Mouse (Mus musculus) c-Kit-positive CD71-positive TER-119-negative erythroid progenitor cells, embryonic 14.5 days (primary cell): ENCODE measurements at regions not wholly inside any gene's neighbourhood (a gene's known extent, or its start where the extent isn't known, plus 50 kb on each side); places are given as distances from the start of the nearest gene placed in this dataset.

ENCODE experiments used
- DNase-seq: peaks from one replicate; pipeline ENCODE4 v3.0.0-alpha.2; 2013; ENCODE audit warnings: low read depth

DNA sequence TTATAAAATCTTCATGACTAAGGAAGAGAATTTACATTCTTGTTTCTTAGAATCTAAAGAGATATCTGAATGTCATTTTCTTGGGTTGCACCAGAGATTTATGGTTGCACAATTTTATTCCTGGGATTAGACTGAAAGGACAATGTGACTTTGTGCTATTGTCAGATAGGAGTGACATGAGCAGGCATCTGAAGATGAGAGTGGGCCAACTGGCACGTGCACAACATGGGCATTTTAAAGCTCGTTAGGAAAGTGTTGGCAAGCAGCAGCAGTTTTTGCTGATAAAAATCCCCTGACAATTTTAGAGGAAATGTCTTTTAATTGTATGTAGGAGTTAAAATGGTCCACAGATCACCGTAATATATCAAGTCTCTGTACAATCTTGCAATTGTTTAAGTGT lies 178.9 kb upstream of the Tecrl start:
- DNase-seq, result no peak

DNA sequence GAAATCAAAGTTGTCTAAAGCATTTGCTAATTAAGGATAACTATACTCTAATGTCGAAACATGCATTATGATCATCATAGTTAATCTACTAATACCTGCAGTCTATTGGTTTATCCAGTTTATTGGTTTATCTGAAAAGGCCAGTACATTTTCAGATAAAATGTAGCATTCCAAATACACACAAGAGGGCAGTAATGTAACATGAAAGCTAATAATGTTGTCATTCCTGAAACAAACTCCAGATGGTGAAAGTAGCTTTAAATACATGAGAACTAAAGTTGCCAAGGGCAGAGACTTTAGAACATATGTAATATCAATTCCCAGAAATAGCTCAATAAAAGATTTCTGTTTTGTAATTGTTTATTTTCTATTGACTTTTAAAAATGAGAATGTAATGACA lies 163.7 kb upstream of the Tecrl start:
- DNase-seq, result no peak

DNA sequence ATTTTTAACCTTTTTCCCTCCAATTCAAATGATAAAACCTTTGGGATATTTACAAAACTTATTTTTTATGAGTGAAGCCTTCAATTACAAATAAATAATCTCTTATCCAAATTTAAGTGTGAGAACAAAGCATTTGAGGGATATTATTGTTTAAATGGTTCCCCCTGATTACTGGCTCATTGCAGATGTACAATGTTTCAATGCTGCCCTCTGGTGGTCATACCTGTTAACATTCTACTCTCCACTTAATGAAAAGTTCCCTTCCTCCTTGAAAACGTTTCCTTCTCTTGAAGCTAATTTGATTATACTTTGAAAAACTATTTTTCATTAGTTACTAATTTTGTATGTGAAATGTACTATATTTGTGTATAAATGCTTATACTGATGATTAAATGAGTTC lies 129.1 kb upstream of the Tecrl start:
- DNase-seq, result peak; percentile 5

DNA sequence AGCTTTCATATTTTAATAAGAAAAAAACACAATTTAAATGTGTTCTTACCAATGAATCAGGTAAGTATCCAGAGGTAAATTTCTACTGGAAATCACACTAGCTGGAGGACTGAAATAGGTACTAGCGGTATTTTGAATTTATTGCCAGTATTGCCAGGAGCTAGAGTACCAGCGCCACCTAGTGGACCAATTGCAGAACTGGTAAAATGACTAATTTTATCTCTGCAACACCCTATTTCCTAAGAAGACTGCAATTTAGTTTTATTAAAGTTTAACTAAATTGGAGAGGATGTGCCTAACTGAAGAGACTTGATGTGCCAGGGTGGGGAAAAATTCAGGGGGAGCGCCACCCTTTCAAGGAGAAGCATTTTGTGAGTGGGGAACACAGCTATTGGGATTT lies 85.3 kb upstream of the Tecrl start:
- DNase-seq, result peak; percentile 4

DNA sequence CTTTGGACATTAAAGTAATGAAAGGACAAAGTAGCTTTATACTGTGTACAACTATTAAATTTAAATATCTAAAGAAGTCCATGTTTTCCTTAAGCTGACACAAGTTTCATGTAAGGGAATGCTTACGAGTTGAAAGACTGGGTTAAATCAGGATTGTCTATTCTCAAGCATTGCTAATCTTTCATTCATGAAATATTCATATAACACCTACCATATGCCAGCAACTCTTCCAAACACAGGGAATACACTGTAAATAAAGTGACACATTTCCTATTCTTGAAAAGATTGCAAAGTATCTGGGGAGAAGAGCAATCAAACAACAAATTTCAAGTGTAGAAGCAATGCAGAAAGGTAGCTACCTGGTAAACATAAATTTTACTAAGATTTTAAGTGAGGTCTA lies 81.5 kb upstream of the Tecrl start:
- no peak for DNase-seq

DNA sequence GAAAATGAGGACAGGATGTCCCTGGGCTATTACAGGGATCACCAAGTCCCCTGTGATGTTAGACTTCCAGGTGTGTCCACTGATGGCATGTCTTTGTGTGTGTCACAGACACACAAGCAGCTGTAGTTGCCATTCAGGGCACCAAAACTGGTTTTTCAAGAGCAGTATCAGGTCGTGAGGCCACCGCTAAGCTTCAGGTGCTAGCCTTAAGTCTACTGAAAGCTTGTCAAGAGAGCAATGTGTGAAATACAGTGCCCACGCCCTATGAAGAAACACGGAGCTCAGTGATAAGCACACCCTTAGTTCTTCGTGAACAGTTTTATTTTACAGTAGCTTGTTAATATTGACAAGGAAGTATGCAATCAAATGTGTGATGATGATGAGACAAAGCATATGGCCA lies 66.7 kb upstream of the Tecrl start:
- DNase-seq, result no peak

DNA sequence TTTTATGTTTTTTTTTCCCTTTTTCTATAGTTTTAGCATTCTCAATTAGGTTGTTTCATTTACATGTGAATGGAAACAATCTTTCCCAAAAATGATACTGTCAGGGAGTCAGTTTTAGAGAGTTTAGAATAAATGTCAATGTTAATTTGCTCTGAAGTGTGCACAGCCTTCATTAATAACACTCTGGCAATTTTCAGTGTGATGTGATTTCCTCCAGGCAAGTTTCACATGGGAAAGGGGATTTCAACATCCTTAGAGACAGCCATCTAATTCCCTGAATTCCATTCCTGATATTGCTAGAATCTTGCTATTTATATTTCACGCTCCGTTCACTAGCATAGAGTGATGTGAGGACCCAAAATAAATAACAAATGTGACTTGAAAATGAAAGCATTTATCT lies 55.2 kb upstream of the Tecrl start:
- DNase-seq, result no peak

DNA sequence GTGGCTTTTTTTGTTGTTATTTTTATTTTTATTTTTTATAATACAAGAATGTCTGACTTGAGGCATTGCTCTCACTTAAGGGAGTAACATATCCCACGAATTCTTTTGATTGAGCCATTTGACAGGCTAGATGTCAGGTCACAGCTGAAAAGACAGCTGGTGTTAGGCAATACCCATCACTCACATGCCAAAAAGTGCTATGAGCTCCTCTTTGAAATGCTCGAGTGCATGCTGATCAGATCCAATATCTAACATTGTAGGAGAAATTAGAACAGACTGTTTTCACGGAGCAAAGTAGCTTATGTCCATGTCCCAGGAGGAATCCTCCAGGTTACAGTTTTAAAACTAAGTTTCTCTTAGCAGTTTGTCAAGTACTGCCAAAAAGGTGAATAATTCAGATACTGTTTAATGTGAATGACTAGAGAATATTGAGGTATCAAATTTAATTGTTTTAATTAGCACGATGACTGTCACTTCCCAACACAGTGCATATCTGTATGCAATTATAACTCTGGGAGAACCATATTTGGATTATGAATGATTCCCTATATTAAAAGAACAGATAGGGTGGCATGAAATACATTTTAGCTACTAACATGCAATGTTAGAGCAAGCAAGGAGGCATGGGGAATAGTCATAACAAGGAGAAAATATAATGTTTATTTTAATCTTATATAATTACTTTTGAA lies 50.4 kb upstream of the Tecrl start:
- DNase-seq, result no peak
